Mouse (Mus musculus): ENCODE data around the gene Dera. TPM values are rescaled to one million over a fixed set of nuclear protein-coding genes. Genes with fewer than 3 reads are reported as not detected.

The Dera gene
- polyA plus RNA-seq, 1 experiment from 2014 or later: 12.6 TPM

DNA sequence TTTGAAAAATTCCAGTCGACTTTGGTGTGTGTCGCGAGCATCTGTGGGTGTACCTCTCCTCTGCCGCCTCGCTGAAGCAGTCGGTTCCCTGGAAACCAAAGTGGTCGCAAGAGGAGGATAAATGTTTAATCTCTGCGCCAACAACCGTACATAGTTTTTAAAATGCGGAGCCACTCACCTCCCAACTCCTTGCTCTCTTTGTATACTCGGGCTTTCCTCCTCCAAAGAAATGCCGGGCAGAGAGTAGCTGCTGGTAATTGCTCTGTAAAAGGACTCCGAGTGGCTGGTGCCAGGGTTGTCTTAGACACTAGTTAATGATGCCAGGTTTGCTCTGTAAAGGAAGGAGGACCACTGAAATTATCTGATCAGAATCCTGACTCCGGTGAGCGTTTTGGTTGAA, 6.6 kb downstream of the Dera start:
- H3K4me1 ChIP-seq (replicated peaks): no peaks in the 10 kb centered on the region
- no peaks in the 10 kb centered on the region for H3K36me3 ChIP-seq
- H3K27ac ChIP-seq (replicated peaks): no peak overlapping the region
- no peak overlapping the region for H3K4me2 ChIP-seq
- H3K4me3 ChIP-seq: no peak overlapping the region
- no peaks in the 10 kb centered on the region for H3K27me3 ChIP-seq
- no peak overlapping the region for H3K9ac ChIP-seq
- H3K9me3 ChIP-seq: no peaks in the 10 kb centered on the region
- no peak for ATAC-seq (ENCODE audit: low FRiP score, low read depth)
- WGBS: 75% methylated on average over 15 of the region's 15 CpGs

DNA sequence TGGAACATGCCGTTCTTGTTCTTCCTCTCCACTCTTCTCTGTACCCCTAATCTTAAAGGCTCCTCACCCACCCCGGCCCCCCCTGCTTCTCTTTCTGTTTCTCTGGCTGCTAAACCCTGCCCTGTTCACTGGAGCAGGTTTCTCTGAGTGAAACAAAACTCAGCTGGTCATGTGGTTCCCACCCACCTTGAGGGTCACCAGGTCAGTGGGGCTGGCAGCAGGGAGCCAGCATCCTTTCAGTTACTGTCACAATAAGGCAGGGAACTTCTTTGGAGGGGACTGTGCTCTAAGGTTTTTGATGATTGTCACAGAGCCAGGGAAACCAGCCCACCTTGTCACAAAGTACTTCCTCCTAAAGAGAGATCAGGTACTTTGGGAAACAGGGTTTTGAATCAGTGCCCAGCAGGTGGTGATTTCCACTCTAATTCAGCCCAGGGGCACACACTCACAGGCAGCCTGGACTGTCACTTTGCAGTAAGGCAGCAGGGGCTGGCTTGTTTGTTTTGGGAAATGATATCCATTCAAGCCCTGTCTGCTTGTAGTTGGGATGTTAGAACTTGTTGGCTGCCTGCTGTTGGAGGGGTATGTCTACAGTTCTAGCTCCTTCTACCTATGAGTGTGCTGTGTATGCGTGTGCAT, 10.3 kb downstream of the Dera start:
- Histone ChIP-seq H3K4me1 (replicated peaks) (no peaks in the 10 kb centered on the region), H3K9ac (no peak overlapping the region), H3K36me3 (no peaks in the 10 kb centered on the region), H3K4me2 (no peak overlapping the region), H3K27ac (replicated peaks) (no peak overlapping the region), H3K4me3 (no peak overlapping the region), H3K27me3 (no peaks in the 10 kb centered on the region), H3K9me3 (no peaks in the 10 kb centered on the region)
- 43% methylated on average over 3 of the region's 3 CpGs for WGBS
- ATAC-seq (ENCODE audit: low FRiP score, low read depth): no peak

DNA sequence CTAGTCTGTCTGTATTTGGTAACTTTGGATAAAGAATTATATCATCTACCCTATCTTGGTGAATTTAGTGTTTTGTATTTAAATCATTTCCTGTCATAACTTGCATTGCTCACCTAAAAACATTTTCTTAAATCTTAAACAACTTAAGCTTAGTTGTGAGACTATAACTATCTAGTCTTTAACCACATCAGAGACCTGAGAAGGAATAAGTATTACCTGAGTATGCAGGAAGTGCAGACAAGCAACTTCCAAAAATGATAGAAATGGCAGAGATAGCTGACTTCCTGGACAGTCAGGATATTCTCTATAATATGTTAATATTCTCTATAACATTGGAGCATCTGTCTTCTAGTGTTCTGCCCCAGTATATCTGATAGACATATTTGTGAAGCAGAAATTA, 11.8 kb downstream of the Dera start:
- H3K27ac ChIP-seq (replicated peaks): no peak overlapping the region
- H3K9me3 ChIP-seq: no peaks in the 10 kb centered on the region
- H3K4me3 ChIP-seq: no peak overlapping the region
- no peaks in the 10 kb centered on the region for H3K4me1 ChIP-seq (replicated peaks)
- no peak overlapping the region for H3K9ac ChIP-seq
- ATAC-seq (ENCODE audit: low FRiP score, low read depth): no peak
- H3K4me2 ChIP-seq: no peak overlapping the region
- H3K36me3 ChIP-seq: no peaks in the 10 kb centered on the region
- H3K27me3 ChIP-seq: no peaks in the 10 kb centered on the region

DNA sequence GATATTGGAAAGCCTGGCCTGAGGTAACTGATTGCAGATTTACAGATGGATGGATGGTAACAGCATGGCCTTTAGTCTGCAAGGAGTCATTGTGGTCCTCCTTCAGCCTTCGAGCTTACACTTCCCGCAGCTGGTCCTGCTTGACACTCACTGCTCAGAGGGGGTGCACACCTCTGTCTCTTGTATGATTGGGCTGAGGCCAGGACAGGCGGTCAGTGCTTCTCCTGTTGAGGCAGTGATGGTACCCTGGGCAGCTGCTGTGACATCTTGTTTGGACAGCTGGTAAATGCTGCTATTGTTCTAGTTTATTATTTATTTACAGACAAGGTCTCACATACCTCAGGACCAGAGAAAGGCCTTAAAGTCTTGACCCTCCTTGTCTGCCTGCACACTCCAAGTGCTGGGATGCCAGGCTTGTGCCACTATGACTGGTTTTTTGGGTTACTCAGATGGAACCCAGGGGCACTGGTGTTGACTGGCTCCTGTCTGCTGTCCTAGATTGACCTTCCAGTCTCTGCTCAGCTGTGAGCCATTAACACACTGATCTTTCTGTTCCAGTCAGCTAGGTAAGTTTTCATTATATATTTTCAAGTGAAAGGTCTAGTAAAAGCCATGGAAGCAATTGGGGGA, 17.4 kb downstream of the Dera start:
- Histone ChIP-seq H3K9me3 (no peaks in the 10 kb centered on the region), H3K27ac (replicated peaks) (no peak overlapping the region)
- no peak for ATAC-seq (ENCODE audit: low FRiP score, low read depth)

DNA sequence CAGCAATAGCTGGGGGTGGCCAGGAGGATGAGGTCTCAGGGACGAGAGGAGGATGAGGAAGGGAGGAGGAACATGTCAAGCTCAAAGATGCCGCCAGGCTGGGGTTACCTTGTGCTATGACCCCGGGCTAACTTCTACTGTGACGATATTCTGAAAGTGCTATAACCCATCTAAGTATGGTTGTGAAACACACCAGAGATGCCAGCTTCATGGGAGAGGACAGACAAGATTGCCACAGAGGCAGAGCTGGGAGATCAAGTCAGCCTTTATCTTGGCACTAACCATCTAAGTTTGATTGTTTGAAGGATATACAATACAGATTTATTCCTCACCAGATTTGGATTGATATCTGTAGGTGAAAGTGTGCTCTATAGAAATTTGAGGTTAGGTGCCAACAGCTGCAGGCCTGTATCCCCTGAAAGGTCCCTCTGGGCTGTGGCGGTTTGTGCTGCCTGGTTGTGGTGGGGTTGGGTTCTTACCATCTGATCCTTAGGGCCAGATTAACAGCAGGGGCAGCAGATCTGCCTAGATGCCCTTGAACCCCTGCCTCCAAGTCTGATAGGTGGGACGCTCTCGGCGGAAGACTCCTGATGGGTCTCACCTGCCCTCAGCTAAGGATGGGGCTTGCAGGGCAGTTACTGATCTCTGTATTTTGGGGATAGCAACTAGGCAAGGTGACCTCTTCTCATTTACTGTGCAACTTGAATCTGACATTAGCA, 18.7 kb downstream of the Dera start:
- WGBS: 94% methylated on average over 8 of the region's 8 CpGs
- Histone ChIP-seq H3K9ac (no peak overlapping the region), H3K4me1 (replicated peaks) (no peaks in the 10 kb centered on the region), H3K27me3 (no peaks in the 10 kb centered on the region), H3K4me3 (no peak overlapping the region), H3K36me3 (no peaks in the 10 kb centered on the region), H3K27ac (replicated peaks) (no peak overlapping the region), H3K4me2 (no peak overlapping the region), H3K9me3 (no peaks in the 10 kb centered on the region)
- ATAC-seq (ENCODE audit: low FRiP score, low read depth): no peak

More for the DNA sequence above, 17.4 kb downstream of the Dera start:
- H3K27me3 ChIP-seq: no peaks in the 10 kb centered on the region
- no peak overlapping the region for H3K4me2 ChIP-seq
- WGBS: 70% methylated on average over 3 of the region's 3 CpGs
- H3K4me3 ChIP-seq: no peak overlapping the region
- H3K9ac ChIP-seq: no peak overlapping the region
- no peaks in the 10 kb centered on the region for H3K4me1 ChIP-seq (replicated peaks)
- no peaks in the 10 kb centered on the region for H3K36me3 ChIP-seq

DNA sequence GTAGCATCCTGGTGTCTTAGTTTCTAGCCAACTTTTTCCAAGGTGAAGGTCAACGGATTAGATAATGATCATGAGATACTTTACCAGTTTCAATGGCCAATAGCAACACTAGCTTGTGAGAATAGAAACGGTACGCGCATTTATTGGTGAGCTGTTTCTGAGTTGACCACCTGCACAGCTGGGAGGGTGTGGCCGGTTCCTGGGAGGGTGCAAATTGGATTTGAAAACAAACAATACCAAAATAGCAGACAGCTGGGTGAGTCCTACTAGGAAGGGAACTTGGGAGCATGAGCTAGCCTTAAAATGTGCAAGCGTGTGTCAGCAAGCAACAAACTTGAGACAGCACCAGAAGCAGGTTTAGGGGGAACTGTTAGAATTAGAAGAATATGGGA, 19.3 kb downstream of the Dera start:
- Histone ChIP-seq H3K9ac (no peak overlapping the region), H3K27ac (replicated peaks) (no peak overlapping the region), H3K4me1 (replicated peaks) (no peaks in the 10 kb centered on the region), H3K4me2 (no peak overlapping the region), H3K4me3 (no peak overlapping the region), H3K9me3 (no peaks in the 10 kb centered on the region), H3K27me3 (no peaks in the 10 kb centered on the region), H3K36me3 (no peaks in the 10 kb centered on the region)
- 90% methylated on average over 6 of the region's 6 CpGs for WGBS
- no peak for ATAC-seq (ENCODE audit: low FRiP score, low read depth)

DNA sequence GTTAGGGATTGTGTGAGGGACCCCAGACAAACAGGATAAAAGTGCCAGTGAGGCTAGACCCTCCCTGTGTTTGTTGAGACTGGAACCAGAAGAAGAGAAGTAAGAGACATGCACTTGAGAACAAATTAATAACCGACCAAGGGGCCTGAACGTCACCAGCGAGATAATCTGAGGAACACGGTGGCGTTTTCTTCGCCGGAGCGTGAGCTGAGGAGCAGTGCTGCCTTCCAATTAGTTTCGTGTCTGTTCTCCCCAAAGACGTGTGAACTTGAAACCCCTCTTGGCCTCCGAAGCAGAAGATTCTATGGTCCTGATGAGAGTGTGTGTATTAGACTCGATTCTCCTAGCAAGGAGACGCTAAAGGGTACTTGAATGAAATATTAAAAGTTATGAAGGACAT, 19.8 kb downstream of the Dera start:
- no peak overlapping the region for H3K27ac ChIP-seq (replicated peaks)
- H3K27me3 ChIP-seq: no peaks in the 10 kb centered on the region
- H3K4me2 ChIP-seq: no peak overlapping the region
- no peaks in the 10 kb centered on the region for H3K4me1 ChIP-seq (replicated peaks)
- no peak overlapping the region for H3K4me3 ChIP-seq
- H3K9ac ChIP-seq: no peak overlapping the region
- no peaks in the 10 kb centered on the region for H3K9me3 ChIP-seq
- WGBS: 86% methylated on average over 13 of the region's 13 CpGs
- ATAC-seq (ENCODE audit: low FRiP score, low read depth): no peak
- H3K36me3 ChIP-seq: no peaks in the 10 kb centered on the region

DNA sequence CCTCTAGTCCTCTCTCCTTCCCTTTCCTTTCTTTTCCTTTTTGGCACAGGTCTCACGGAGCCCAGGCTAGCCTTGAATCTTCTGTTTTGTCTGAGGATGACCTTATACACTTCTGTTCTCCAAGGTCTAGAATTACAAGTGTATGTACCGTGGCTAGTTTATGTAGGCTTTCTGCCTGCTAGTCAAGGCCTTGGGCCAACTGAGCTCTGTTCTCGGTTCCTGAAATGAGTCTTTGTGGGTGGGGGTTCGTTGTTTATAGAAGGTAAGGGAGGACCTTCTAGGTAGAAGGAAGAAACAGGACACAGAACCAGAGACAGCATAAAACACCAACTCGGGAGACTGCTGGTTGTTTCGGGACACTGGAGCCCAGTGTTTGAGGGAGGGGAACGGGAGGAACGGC, 20.8 kb downstream of the Dera start:
- Histone ChIP-seq H3K27ac (replicated peaks) (no peak overlapping the region), H3K36me3 (no peaks in the 10 kb centered on the region), H3K9ac (no peak overlapping the region), H3K4me3 (no peak overlapping the region), H3K4me1 (replicated peaks) (no peaks in the 10 kb centered on the region), H3K9me3 (no peaks in the 10 kb centered on the region), H3K27me3 (no peaks in the 10 kb centered on the region), H3K4me2 (no peak overlapping the region)
- no peak for ATAC-seq (ENCODE audit: low FRiP score, low read depth)
- 91% methylated on average over 8 of the region's 8 CpGs for WGBS

DNA sequence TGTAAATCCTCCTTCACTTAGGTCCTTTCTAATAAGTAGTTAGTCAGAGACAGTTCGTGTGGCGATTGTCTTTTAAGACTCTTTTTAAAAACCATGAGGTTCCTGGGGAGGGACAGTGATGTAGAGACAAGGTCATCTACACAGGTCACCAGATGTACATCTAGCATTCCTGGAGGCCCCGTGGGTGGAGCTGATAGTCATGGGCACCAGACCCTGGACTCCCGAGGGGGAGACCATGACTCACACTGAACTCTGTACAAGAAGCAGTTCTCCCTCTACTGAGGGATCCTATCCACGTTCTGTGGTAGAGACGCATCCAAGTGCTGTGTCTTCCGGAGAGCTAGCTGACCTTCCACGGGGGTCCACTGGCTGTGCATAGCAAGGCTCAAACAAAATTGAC, 22.6 kb downstream of the Dera start:
- WGBS: 93% methylated on average over 8 of the region's 8 CpGs
- Histone ChIP-seq H3K27ac (replicated peaks) (no peak overlapping the region), H3K9ac (no peak overlapping the region), H3K36me3 (no peaks in the 10 kb centered on the region), H3K4me3 (no peak overlapping the region), H3K27me3 (no peaks in the 10 kb centered on the region), H3K9me3 (no peaks in the 10 kb centered on the region), H3K4me1 (replicated peaks) (no peaks in the 10 kb centered on the region), H3K4me2 (no peak overlapping the region)
- no peak for ATAC-seq (ENCODE audit: low FRiP score, low read depth)

DNA sequence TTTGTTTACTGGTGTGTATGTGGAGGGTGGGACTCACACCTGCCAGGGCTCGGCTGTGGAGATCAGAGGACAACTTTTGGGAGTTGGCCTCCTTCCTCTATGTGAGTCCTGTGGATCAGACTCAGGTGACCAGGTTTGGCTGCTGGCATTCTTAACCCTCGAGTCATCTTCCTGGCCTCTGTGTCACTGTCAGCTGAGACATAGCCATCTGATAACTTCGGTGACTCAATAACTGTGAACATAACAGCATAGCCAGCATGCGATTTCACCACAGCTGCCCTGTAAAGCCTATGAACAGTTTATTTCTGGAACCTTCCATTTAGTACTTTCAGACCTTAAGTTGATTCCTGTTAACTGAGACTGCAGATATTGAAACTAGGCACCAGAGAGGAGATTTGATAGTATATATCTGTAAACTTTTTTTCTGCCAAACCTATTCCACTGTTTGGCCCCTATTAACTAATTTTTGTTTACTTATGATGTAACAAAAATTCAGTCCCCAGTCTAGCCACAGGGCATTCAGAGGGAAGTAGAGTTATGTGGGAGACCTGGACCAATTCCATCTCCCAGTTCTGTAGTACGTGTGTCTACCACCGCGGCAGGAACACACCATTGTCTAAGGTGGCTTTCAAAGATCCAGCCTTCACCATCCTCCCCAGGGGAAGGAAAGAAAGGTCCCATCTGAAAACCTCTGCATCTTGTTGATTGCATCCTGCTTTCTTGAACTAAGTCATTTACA, 29.7 kb downstream of the Dera start:
- ATAC-seq (ENCODE audit: low FRiP score, low read depth): no peak

DNA sequence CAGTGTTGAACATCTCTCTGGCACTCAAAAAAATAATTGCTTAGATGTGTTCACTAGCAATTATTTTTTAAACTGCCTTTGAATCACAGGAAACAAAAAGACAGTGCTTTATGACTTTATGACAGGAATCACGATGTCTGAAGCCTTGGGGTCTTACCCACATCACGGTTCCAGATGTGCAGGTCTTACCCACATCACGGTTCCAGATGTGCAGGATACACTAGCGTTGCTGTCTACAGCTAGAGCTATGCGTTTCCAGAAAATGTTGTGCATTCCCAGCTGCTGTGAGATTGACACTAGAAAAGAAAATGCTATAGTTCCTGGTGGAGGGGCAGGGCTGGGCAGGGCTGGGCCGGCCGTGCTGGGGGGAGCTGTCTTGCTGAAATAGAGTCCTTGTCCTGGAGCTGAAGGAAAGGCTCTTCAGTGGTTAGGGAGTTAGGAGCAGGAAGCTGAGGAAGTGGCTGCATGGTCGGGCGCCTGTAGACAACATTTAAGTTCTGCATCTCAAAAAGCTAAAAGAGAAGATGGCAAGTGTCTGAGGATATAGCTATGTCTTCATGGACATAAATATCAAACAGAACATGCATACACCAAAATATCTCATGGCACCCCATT, 34.7 kb downstream of the Dera start:
- H3K27me3 ChIP-seq: no peaks in the 10 kb centered on the region
- no peak overlapping the region for H3K9ac ChIP-seq
- 75% methylated on average over 9 of the region's 9 CpGs for WGBS
- H3K36me3 ChIP-seq: no peaks in the 10 kb centered on the region
- H3K4me3 ChIP-seq: no peak overlapping the region
- no peak overlapping the region for H3K4me2 ChIP-seq
- ATAC-seq (ENCODE audit: low FRiP score, low read depth): no peak
- no peaks in the 10 kb centered on the region for H3K4me1 ChIP-seq (replicated peaks)
- H3K27ac ChIP-seq (replicated peaks): no peak overlapping the region
- no peaks in the 10 kb centered on the region for H3K9me3 ChIP-seq

More for the DNA sequence above, 29.7 kb downstream of the Dera start:
- Histone ChIP-seq H3K27me3 (no peaks in the 10 kb centered on the region), H3K36me3 (no peaks in the 10 kb centered on the region), H3K9me3 (no peaks in the 10 kb centered on the region), H3K9ac (no peak overlapping the region), H3K27ac (replicated peaks) (no peak overlapping the region), H3K4me1 (replicated peaks) (no peaks in the 10 kb centered on the region), H3K4me2 (no peak overlapping the region), H3K4me3 (no peak overlapping the region)
- WGBS: 93% methylated on average over 7 of the region's 7 CpGs

DNA sequence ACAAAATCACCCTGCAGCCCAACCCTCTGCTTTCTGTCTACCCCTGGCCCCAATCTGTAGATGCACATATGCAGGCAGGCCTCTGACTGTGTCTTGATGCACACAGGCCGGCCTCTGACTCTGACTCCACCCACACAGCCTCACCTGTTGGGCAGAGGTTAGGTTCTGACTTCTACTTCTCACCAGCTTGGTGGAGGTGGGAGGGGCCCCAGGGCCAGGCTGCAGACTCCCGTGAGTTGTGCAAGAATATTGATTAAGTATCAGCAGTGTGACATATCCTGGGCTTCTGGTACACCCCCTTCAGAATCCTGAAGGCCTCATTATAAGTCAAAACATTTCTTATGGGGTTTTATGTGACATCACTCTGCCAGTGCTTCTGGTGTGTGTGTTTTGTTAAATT, 35.3 kb downstream of the Dera start:
- no peak overlapping the region for H3K27ac ChIP-seq (replicated peaks)
- 77% methylated on average over 2 of the region's 2 CpGs for WGBS
- peak; percentile 23; the same call in 1 of the 2 replicates for ATAC-seq (ENCODE audit: low FRiP score, low read depth)

More for the DNA sequence above, 35.3 kb downstream of the Dera start:
- Histone ChIP-seq H3K27me3 (no peaks in the 10 kb centered on the region), H3K4me1 (replicated peaks) (no peaks in the 10 kb centered on the region), H3K9ac (no peak overlapping the region), H3K9me3 (no peaks in the 10 kb centered on the region), H3K4me3 (no peak overlapping the region), H3K36me3 (no peaks in the 10 kb centered on the region), H3K4me2 (no peak overlapping the region)

All from hindbrain, embryonic 15.5 days (tissue).